Mouse (Mus musculus) neural tube, embryonic 13.5 days (tissue): ENCODE measurements around the gene Zfp809. TPM values are rescaled to one million over a fixed set of nuclear protein-coding genes. Genes with fewer than 3 reads are reported as not detected.

ENCODE experiments used
- ATAC-seq: fragments of 200-750 bp; cut with Nextera tagmentation; 2 replicates; pipeline ENCODE4 v1.8.0; 2017; ENCODE audit warnings: low read depth, mild to moderate bottlenecking, moderate TSS enrichment, moderate library complexity
- H3K27ac ChIP-seq: fragments of 300-500 bp; sonication (generic); replicated peaks from 2 replicates; pipeline ENCODE4 v1.5.1; 2015; ENCODE audit warnings: moderate library complexity, mild to moderate bottlenecking, inconsistent platforms
- H3K27me3 ChIP-seq: fragments of 300-500 bp; sonication (generic); 2 replicates; pipeline ENCODE4 v1.6.1; 2015; ENCODE audit warnings: mild to moderate bottlenecking, inconsistent platforms
- H3K36me3 ChIP-seq: fragments of 300-500 bp; sonication (generic); 2 replicates; pipeline ENCODE4 v1.6.1; 2015; ENCODE audit warnings: mild to moderate bottlenecking, inconsistent platforms
- H3K4me1 ChIP-seq: fragments of 300-500 bp; sonication (generic); replicated peaks from 2 replicates; pipeline ENCODE4 v1.6.1; 2015; ENCODE audit warnings: inconsistent platforms
- H3K4me2 ChIP-seq: fragments of 300-500 bp; sonication (generic); 2 replicates; pipeline ENCODE4 v1.6.1; 2015; ENCODE audit warnings: inconsistent platforms, mild to moderate bottlenecking, moderate library complexity
- H3K4me3 ChIP-seq: fragments of 300-500 bp; sonication (generic); 2 replicates; pipeline ENCODE4 v1.5.1; 2015; ENCODE audit warnings: mild to moderate bottlenecking, inconsistent platforms
- H3K9ac ChIP-seq: fragments of 300-500 bp; sonication (generic); 2 replicates; pipeline ENCODE4 v1.6.1; 2015; ENCODE audit warnings: moderate library complexity, mild to moderate bottlenecking, inconsistent platforms
- H3K9me3 ChIP-seq: fragments of 300-500 bp; sonication (generic); 2 replicates; pipeline ENCODE4 v1.6.1; 2016; ENCODE audit warnings: inconsistent platforms
- WGBS: fragments of 180-500 bp; shearing (Covaris S2); methylation state at CpG from one replicate; pipeline ENCODE4 v1.1.7; 2015; 5-methylcytosine and 5-hydroxymethylcytosine counted together
- polyA plus RNA-seq: library from polyadenylated mRNA; unstranded; fragments of >200 nt; fragmentation: Nextera tagmentation; extraction: Ambion mirVana; gene quantifications from 2 replicates; pipeline ENCODE4 v1.2.1, GENCODE M21; 2015

Zfp809 gene
- polyA plus RNA-seq, 1 experiment from 2014 or later = 9.0 TPM

DNA sequence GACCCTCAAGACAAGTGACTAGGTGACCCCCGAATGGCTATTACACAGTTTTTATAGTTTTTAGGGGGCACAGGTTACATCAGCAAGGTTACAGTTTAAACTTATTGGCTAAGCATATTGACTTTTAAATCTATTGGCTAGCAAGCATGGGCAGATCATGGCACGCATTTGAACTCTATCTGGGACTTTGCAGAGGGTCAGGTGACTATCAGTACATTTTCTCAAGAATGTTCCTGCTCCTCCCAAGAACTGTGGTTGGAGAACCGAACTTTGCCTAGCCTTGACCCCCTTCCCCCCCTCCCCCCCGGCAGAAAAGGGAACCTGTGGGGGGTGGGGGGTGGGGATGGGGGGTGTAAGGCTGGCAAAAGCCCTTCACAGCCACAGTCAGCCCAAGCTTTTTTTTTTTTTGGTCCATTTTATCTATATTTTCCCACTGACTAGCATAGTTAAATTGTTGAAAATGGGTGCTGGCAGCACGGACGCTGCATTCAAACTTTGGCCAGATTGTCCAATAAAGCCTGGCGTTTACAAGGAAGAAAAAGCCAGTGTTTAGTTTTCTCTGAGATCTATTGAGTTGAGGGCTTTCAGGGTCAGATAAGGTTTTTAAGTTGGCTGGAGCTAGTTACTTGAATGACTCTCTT is 4.0 kb downstream of the Zfp809 start:
- WGBS = 88% methylated on average over 7 of the region's 7 CpGs
- Histone ChIP-seq H3K9ac (no peak overlapping the region), H3K27ac (no peak overlapping the region), H3K4me1 (peaks cover 5% of the 10 kb centered on the region; the same call in 1 of the 2 replicates), H3K27me3 (no peaks in the 10 kb centered on the region), H3K4me3 (no peak overlapping the region), H3K4me2 (no peak overlapping the region), H3K9me3 (no peaks in the 10 kb centered on the region), H3K36me3 (no peaks in the 10 kb centered on the region)
- no peak for ATAC-seq

DNA sequence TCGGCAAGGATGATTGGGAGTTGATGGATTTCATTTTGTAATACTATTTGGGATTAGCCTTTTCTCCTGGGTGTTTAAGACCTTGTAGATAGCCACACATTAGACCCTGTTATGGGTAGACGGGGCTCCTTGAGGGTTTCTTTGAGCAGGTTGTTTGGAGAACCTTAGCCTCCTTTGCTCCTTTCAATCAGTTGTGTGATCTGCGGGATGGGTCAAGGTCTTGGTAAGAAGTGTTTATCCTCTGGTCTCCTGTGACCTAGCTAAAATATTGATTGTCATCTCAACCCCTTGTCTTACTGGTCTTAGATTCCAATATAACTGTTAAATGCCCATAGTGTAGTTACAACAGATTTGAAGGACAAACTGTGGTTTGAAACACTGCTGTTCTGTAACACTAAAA is 4.5 kb downstream of the Zfp809 start:
- 93% methylated on average over 3 of the region's 3 CpGs for WGBS
- ATAC-seq = no peak
- no peak overlapping the region for H3K9ac ChIP-seq
- no peak overlapping the region for H3K27ac ChIP-seq
- no peaks in the 10 kb centered on the region for H3K27me3 ChIP-seq
- 0 out of 2 replicates have a peak, but pooled peaks cover 2% of the 10 kb centered on the region for H3K36me3 ChIP-seq
- no peaks in the 10 kb centered on the region for H3K9me3 ChIP-seq
- H3K4me2 ChIP-seq = no peak overlapping the region
- peaks cover 5% of the 10 kb centered on the region; the same call in 1 of the 2 replicates for H3K4me1 ChIP-seq
- no peak overlapping the region for H3K4me3 ChIP-seq

DNA sequence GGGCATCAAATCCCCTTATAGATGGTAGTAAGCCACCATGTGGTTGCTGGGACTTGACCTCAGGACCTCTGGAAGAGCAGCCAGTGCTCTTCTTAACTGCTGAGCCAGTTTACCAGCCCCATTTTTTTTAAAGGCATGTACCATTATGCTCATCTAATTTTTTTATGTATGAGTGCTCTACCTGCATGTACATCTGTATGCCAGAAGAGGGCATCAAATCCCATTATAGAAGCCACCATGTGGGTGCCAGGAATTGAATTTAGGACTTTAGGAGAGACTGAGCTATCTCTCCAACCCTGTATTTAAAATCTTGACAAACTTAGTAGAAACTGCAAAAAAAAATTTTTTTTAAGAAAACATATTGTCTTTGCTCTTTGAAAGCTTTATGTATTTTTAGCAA is 5.0 kb downstream of the Zfp809 start:
- no peak overlapping the region for H3K9ac ChIP-seq
- H3K9me3 ChIP-seq = no peaks in the 10 kb centered on the region; the same call in 1 of the 2 replicates
- no peak for ATAC-seq

DNA sequence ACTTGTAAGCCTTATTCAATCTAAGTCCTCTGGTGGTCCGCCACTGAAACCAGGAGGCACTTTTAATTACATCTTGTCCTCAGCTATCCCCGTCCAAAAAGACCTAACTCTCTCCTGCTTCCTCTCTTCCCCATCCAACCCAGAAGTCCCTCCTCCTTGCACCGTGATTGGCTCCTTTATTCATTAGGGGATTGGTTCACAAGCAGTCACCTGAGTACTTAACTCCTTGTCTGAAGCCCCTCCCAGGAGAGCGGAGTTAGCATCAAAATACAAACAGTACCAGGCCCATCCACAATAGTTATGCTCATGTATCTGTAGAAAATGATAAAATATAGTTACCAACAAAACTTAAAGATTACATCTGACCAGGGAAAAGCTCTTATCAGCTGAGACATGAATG is 14.5 kb downstream of the Zfp809 start:
- H3K27ac ChIP-seq = no peak overlapping the region
- ATAC-seq = no peak
- H3K36me3 ChIP-seq = peaks cover 84% of the 10 kb centered on the region
- H3K9ac ChIP-seq = no peak overlapping the region
- H3K4me1 ChIP-seq = no peaks in the 10 kb centered on the region
- H3K4me2 ChIP-seq = no peak overlapping the region
- H3K9me3 ChIP-seq = peaks cover 13% of the 10 kb centered on the region
- H3K27me3 ChIP-seq = no peaks in the 10 kb centered on the region
- WGBS = 97% methylated on average over 4 of the region's 4 CpGs
- H3K4me3 ChIP-seq = no peak overlapping the region

More for the DNA sequence above, 5.0 kb downstream of the Zfp809 start:
- H3K27me3 ChIP-seq = no peaks in the 10 kb centered on the region
- no peak overlapping the region for H3K4me3 ChIP-seq
- peaks cover 5% of the 10 kb centered on the region; the same call in 1 of the 2 replicates for H3K4me1 ChIP-seq
- no peak overlapping the region for H3K4me2 ChIP-seq
- H3K27ac ChIP-seq = no peak overlapping the region
- H3K36me3 ChIP-seq = 0 out of 2 replicates have a peak, but pooled peaks cover 2% of the 10 kb centered on the region

DNA sequence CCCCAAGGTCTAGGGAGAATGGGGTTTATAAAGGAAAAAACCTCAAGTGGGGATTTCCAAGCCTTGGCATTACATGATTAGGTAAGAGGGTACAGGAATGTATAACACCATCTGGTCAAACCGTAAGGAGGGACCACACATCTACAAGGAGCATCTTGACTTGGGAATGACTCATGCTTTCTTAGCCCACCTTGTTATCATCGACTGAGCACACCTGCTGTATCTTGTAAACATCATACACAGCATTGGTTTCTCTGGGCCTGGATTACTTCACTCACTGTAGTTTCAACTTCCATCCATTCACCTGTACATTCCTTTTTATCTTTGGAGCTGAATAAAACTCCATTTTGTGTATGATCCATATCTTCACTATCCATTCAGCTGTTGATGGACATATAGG is 18.7 kb downstream of the Zfp809 start:
- WGBS = 91% methylated on average over 2 of the region's 2 CpGs
- Histone ChIP-seq H3K9ac (no peak overlapping the region), H3K4me2 (no peak overlapping the region), H3K9me3 (peaks cover 32% of the 10 kb centered on the region), H3K27me3 (no peaks in the 10 kb centered on the region), H3K36me3 (peaks cover 92% of the 10 kb centered on the region), H3K4me1 (no peaks in the 10 kb centered on the region), H3K4me3 (no peak overlapping the region), H3K27ac (no peak overlapping the region)
- no peak for ATAC-seq

DNA sequence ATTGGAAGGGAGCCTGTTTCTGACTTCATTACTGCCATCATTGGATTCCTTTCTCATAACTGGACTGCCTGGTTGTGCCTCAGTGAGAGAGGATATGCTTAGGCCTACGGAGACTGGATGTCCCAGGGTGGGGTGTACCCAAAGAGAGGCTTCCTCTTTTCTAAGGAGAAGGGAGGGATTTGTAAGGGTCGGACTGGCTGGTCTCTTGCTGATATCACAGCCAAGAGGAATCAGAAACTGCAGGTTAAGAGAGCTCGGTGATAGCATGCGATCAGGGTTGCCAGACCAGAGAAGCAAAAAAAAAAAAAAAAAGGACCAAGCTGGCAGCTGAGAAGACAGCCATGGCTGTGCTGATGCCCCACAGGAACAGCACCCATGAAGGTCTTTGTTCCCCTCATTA is 31.1 kb downstream of the Zfp809 start:
- Histone ChIP-seq H3K4me1 (peaks cover 11% of the 10 kb centered on the region; the same call in 1 of the 2 replicates), H3K27ac (no peak overlapping the region), H3K4me2 (no peak overlapping the region), H3K9me3 (peaks cover 10% of the 10 kb centered on the region), H3K36me3 (peaks cover 47% of the 10 kb centered on the region), H3K9ac (no peak overlapping the region), H3K27me3 (no peaks in the 10 kb centered on the region), H3K4me3 (no peak overlapping the region)
- 96% methylated on average over 4 of the region's 4 CpGs for WGBS
- ATAC-seq = no peak

DNA sequence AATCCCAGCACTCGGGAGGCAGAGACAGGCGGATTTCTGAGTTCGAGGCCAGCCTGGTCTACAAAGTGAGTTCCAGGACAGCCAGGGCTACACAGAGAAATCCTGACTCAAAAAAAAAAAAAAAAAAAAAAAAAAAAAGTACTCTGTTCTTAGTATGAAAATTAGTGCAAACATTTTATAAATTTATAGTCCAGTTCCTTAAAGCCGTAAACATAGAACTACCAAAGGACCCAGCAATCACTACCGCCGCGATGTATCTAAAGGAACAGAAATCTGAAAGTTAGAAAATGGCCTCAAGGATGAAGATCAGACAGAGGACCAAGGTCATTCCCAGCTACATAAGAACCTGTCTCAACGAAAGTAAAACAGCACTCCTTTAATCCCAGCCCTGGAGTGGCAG is 33.3 kb downstream of the Zfp809 start:
- no peak overlapping the region for H3K27ac ChIP-seq
- peaks cover 10% of the 10 kb centered on the region for H3K9me3 ChIP-seq
- peaks cover 28% of the 10 kb centered on the region for H3K36me3 ChIP-seq
- H3K9ac ChIP-seq = peak overlapping the region; percentile 85
- no peak for ATAC-seq
- H3K4me2 ChIP-seq = peak overlapping the region; percentile 81
- H3K27me3 ChIP-seq = no peaks in the 10 kb centered on the region
- 87% methylated on average over 8 of the region's 8 CpGs for WGBS
- H3K4me3 ChIP-seq = peak overlapping the region; percentile 67
- H3K4me1 ChIP-seq = peaks cover 11% of the 10 kb centered on the region; the same call in 1 of the 2 replicates

DNA sequence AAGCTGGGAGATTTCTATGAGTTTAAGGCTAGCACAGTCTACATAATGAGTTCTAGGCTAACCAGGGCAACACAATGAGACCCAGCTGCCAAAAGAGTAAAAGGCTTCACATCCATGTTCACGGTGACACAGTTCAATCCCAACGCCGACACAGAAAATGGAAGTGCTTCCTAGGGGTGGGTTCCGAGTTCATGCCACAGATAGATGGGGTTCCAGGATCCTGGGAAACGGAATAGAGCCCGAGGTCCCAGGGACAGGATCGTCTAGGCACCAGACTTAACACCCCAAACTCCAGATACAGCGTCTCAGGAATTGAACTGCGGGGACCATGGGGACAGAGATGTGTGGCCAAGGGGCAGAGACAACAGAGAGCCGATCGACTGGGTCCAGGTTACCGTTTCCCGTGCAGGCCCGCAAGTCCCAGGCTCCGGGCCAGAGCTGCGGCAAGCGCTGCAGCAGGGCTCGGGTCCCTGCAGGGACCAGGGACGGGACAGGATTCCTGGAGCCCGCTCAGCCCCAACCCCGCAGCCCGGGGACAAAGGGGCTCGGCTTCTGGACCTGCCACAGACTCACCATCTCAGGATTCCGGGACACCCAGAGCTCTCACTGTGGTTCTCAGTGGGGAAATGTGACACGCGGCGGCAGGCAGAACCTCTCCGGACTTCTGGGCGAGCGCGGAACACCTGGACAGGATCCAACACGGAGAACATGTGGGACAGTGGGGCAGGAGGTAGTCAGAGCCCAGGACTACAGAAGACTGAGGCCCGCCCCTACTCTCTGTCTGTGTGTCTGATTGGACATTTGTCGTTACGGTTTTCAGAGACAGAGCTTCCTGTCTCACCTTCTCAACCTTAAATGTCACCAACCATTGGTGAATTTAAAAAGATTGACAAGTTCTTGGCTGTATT is 33.9 kb downstream of the Zfp809 start, which contains the start of gene Zfp599:
TSS of gene Zfp599 (minus strand) at position 712 of the 908 bp plus-strand sequence.
- Histone ChIP-seq H3K36me3 (peaks cover 23% of the 10 kb centered on the region), H3K27me3 (no peaks in the 10 kb centered on the region), H3K27ac (no peak within 1 kb of the TSS), H3K4me1 (peaks cover 11% of the 10 kb centered on the region; the same call in 1 of the 2 replicates), H3K4me2 (peak within 1 kb of the TSS; percentile 81), H3K9ac (peak within 1 kb of the TSS; percentile 85), H3K9me3 (peaks cover 10% of the 10 kb centered on the region), H3K4me3 (peak within 1 kb of the TSS; percentile 67)
- 1% methylated on average over 35 of the region's 35 CpGs for WGBS
- ATAC-seq = peak; percentile 92

DNA sequence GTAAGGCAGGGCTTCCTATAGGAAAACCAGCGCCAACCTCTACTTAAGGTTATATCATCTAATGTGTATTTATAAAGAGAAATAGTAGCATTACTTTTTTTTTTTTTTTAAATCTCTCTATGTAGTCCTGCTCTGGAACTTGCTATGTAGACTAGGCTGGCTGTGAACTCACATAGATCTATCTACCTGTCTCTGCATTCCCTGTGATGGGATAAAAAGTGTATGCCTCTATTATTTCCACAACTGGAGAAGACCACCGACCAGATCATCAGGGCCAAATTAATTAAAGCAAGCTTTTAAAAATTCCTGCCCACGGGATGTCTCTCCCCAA is 34.5 kb downstream of the Zfp809 start:
- H3K4me2 ChIP-seq = peak overlapping the region; percentile 81
- H3K27ac ChIP-seq = no peak overlapping the region
- peak overlapping the region; percentile 67 for H3K4me3 ChIP-seq
- H3K27me3 ChIP-seq = no peaks in the 10 kb centered on the region
- WGBS = 35% methylated on average over 3 of the region's 3 CpGs
- H3K4me1 ChIP-seq = peaks cover 11% of the 10 kb centered on the region; the same call in 1 of the 2 replicates
- H3K9ac ChIP-seq = peak overlapping the region; percentile 85; the same call in 1 of the 2 replicates
- H3K9me3 ChIP-seq = peaks cover 8% of the 10 kb centered on the region
- ATAC-seq = no peak
- peaks cover 20% of the 10 kb centered on the region for H3K36me3 ChIP-seq

DNA sequence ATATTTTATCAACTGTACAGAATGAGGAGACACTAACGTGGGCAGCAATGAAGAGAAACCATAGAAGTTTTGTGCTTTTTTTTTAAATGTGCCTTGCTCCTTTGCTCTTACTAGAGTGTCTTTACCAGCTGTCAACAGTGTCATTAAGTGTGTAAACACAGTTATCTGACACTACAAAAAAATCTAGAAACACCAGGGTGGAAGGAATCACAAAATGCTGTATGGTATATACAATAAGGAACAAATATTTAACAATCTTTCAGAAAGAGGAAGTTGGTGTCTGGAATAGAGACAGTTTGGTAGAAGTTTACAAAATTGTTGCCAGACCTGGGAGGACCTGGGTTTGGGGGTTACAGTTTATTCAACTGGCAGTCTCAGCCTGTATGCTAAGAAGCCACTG is 36.1 kb downstream of the Zfp809 start:
- Histone ChIP-seq H3K9ac (no peak overlapping the region), H3K9me3 (peaks cover 2% of the 10 kb centered on the region; the same call in 1 of the 2 replicates), H3K4me2 (no peak overlapping the region), H3K4me1 (peaks cover 11% of the 10 kb centered on the region; the same call in 1 of the 2 replicates), H3K36me3 (0 out of 2 replicates have a peak, but pooled peaks cover 6% of the 10 kb centered on the region), H3K4me3 (no peak overlapping the region), H3K27me3 (no peaks in the 10 kb centered on the region), H3K27ac (no peak overlapping the region)
- 89% methylated on average over 1 of the region's 1 CpGs for WGBS
- ATAC-seq = no peak

DNA sequence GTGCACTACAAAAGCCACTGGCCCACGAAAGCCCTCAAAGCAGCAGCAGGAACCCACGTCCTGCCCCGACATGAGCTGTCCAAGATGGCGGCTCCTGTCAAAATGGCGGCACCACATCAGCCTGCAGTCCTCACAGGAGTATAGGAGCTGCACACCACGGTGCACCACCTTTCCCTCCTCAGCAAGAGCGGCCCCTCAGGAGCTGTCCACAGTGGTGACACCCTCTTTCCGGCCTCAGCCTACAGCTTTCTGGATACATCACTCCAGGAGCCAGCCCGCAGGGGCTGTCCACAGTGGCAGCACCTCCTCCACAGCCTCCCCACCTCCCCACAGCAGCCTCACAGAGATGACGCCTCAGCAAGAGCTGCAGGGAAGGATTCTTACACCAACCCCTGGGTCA is 37.1 kb downstream of the Zfp809 start:
- WGBS = 88% methylated on average over 10 of the region's 10 CpGs
- Histone ChIP-seq H3K36me3 (no peaks in the 10 kb centered on the region), H3K9me3 (peaks cover 7% of the 10 kb centered on the region)

DNA sequence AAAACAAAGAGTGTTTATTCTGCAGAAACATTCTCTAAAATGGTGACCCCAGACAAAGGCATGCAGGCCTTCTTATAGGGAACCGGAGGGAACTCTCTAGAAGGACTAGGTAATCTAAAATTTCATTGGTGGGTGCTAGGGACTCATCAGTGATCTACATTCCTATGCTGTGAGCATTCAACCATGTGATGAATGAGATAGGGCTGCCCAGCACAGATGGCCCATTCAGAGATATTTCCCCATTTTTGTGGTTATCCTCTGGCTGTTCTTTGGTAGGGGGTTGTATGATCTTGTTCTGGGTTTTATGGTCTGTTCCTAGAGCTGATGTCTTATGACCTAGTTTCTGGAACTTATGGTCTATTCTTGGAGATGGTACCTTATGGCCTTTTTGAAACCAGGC is 43.4 kb downstream of the Zfp809 start:
- Histone ChIP-seq H3K9me3 (peaks cover 25% of the 10 kb centered on the region), H3K27ac (no peak overlapping the region), H3K4me3 (no peak overlapping the region), H3K4me2 (no peak overlapping the region), H3K4me1 (no peaks in the 10 kb centered on the region), H3K9ac (no peak overlapping the region), H3K27me3 (no peaks in the 10 kb centered on the region), H3K36me3 (peaks cover 15% of the 10 kb centered on the region)
- 92% methylated on average over 1 of the region's 1 CpGs for WGBS
- no peak for ATAC-seq

More for the DNA sequence above, 37.1 kb downstream of the Zfp809 start:
- Histone ChIP-seq H3K4me1 (peaks cover 11% of the 10 kb centered on the region; the same call in 1 of the 2 replicates), H3K4me2 (no peak overlapping the region), H3K9ac (no peak overlapping the region), H3K4me3 (no peak overlapping the region), H3K27me3 (no peaks in the 10 kb centered on the region), H3K27ac (no peak overlapping the region)
- ATAC-seq = no peak
